Mouse (Mus musculus): ENCODE measurements around the gene Gon4l. TPM values are rescaled to one million over a fixed set of nuclear protein-coding genes. Genes with fewer than 3 reads are reported as not detected.

The Gon4l gene
- total RNA-seq (2023) = 79.3 TPM

DNA sequence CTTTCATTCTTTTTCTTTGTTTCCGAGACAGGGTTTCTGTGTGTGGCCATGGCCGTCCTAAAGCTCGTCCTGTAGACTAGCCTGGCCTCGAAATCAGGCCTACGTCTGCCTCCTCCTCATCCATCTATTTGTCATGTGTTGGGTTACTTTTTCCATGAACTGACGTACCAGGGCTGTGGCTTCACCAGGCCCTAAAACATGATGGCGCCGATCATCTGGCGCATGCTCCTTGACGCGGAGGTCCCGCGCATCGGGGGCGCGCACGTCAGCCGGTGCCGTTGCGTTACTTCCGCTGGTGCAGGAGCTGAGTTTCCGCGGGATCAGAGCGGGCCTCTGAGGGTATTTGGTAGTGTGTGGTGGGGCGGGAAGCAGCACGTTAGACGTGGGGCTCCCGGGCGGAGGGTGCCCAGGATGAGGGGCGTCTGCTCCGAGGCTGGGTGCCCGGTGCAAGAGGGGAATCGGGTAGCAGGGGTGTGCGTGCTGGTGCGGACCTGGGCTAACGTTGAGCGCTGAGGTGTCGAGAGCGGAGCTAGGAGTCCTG is at the start of gene Gon4l:
TSS of gene Gon4l (plus strand) at position 281 of the 541 bp plus-strand sequence.

GRCm38 (mm10) chr3:88913511-88914383 is 78.7 kb downstream of the Gon4l start, which contains the start of gene Msto1:
Gene Msto1, minus strand, starts transcription at chr3:88913999.

GRCm38 (mm10) chr3:88950576-88951326 is 115.7 kb downstream of the Gon4l start, which contains the start of the genes Ash1l and Dap3:
Gene Ash1l, plus strand, starts transcription at chr3:88950622.
Gene Dap3, minus strand, starts transcription at chr3:88951181.

Other genes with a start within 250 kb of the Gon4l start
- 137 TPM for gene Arhgef2, start 229.3 kb upstream of the Gon4l start, total RNA-seq (2023)
- not detected for gene Rxfp4, start 182.1 kb upstream of the Gon4l start, total RNA-seq (2023)
- gene Khdc4, start 149.4 kb upstream of the Gon4l start, total RNA-seq (2023) = 112 TPM
- gene Rit1, start 118.4 kb upstream of the Gon4l start, total RNA-seq (2023) = 30.9 TPM
- gene Syt11, start 60.1 kb upstream of the Gon4l start, total RNA-seq (2023) = 6.2 TPM
- gene Msto1, start 78.8 kb downstream of the Gon4l start, total RNA-seq (2023) = 11.9 TPM
- gene Ash1l, start 115.4 kb downstream of the Gon4l start, total RNA-seq (2023) = 85.9 TPM
- 89.0 TPM for gene Dap3, start 116.0 kb downstream of the Gon4l start, total RNA-seq (2023)

Data from CD4-positive naive resting alpha-beta T cell, adult 76 days (primary cell).